Mouse (Mus musculus) MEL (cell line): Measurements from ENCODE around the gene Nsun2. TPM values are rescaled to one million over a fixed set of nuclear protein-coding genes. Genes with fewer than 3 reads are reported as not detected.

Experiments
- DNase-seq: peaks from one replicate; pipeline ENCODE4 v3.0.0; 2011; ENCODE audit warnings: low read depth, low spot score
- H3K27ac ChIP-seq: 2 replicates; pipeline ENCODE4 v1.5.1; 2012; ENCODE audit warnings: low read depth, mild to moderate bottlenecking, control low read depth, low read length, moderate library complexity; ENCODE audit not compliant: control insufficient read depth
- H3K27me3 ChIP-seq, 2 experiments: fragments of 150-350 bp in 1 of 2; sonication (generic) in 1 of 2; 2 replicates each; pipeline ENCODE4 v1.6.1; 2012; ENCODE audit warnings: low read length in 2 of 2, mild to moderate bottlenecking in 2 of 2, improper control_type of control experiment in 1 of 2, moderate library complexity in 1 of 2; ENCODE audit not compliant: insufficient read depth in 2 of 2, control insufficient read depth in 1 of 2
- H3K36me3 ChIP-seq, 2 experiments: 2 replicates each; pipeline ENCODE4 v1.6.1; 2012 to 2014; ENCODE audit warnings: low read length in 2 of 2, improper control_type of control experiment in 1 of 2, inconsistent platforms in 1 of 2, mild to moderate bottlenecking in 1 of 2; ENCODE audit not compliant: insufficient read depth in 2 of 2, control insufficient read depth in 1 of 2
- H3K4me1 ChIP-seq, 2 experiments: fragments of 150-350 bp in 1 of 2; sonication (generic) in 1 of 2; 2 replicates each; pipeline ENCODE4 v1.6.1; 2012; ENCODE audit warnings: low read length in 2 of 2, improper control_type of control experiment in 1 of 2, mild to moderate bottlenecking in 1 of 2; ENCODE audit not compliant: insufficient read depth in 2 of 2, control insufficient read depth in 1 of 2
- H3K4me3 ChIP-seq, 2 experiments: fragments of 150-350 bp in 1 of 2; sonication (generic) in 1 of 2; 2 replicates each; pipeline ENCODE4 v1.5.1; 2012; ENCODE audit warnings: low read depth in 2 of 2, low read length in 2 of 2, mild to moderate bottlenecking in 2 of 2, moderate library complexity in 2 of 2, control low read depth in 1 of 2, improper control_type of control experiment in 1 of 2; ENCODE audit not compliant: control insufficient read depth in 1 of 2, insufficient read depth in 1 of 2
- H3K79me2 ChIP-seq: 2 replicates; pipeline ENCODE4 v1.6.1; 2012; ENCODE audit warnings: mild to moderate bottlenecking, low read length, moderate library complexity; ENCODE audit not compliant: control insufficient read depth, poor library complexity, insufficient read depth
- H3K9ac ChIP-seq: 2 replicates; pipeline ENCODE4 v1.6.1; 2012; ENCODE audit warnings: low read depth, mild to moderate bottlenecking, control low read depth, low read length, moderate library complexity; ENCODE audit not compliant: control insufficient read depth, poor library complexity, severe bottlenecking
- H3K9me3 ChIP-seq: fragments of 150-350 bp; sonication (generic); replicated peaks from 2 replicates; pipeline ENCODE4 v1.6.1; 2012; ENCODE audit warnings: mild to moderate bottlenecking, low read length, improper control_type of control experiment, moderate library complexity; ENCODE audit not compliant: insufficient read depth
- BHLHE40 ChIP-seq: IDR thresholded peaks from 2 replicates; pipeline ENCODE4 v1.6.1; 2012; ENCODE audit warnings: low read depth, mild to moderate bottlenecking, inconsistent platforms, low read length, improper control_type of control experiment, borderline replicate concordance
- CHD1 ChIP-seq: IDR thresholded peaks from 2 replicates; pipeline ENCODE4 v1.6.1; 2012; ENCODE audit warnings: low read depth, mild to moderate bottlenecking, inconsistent platforms, low read length, improper control_type of control experiment
- CTCF ChIP-seq, 3 experiments: IDR thresholded peaks in 2 of 3; conservative IDR thresholded peaks in 1 of 3; 2 replicates each; pipeline ENCODE4 v1.5.1; 2011 to 2012; ENCODE audit warnings: low read length in 3 of 3, low read depth in 2 of 3, mild to moderate bottlenecking in 2 of 3, improper control_type of control experiment in 1 of 3, inconsistent platforms in 1 of 3, mixed read lengths in 1 of 3, moderate library complexity in 1 of 3; ENCODE audit not compliant: control insufficient read depth in 1 of 3, insufficient read depth in 1 of 3, poor library complexity in 1 of 3, severe bottlenecking in 1 of 3
- E2F4 ChIP-seq: IDR thresholded peaks from 2 replicates; pipeline ENCODE4 v1.6.1; 2011; ENCODE audit warnings: low read depth, low read length, improper control_type of control experiment, borderline replicate concordance
- ETS1 ChIP-seq: IDR thresholded peaks from 2 replicates; pipeline ENCODE4 v1.6.1; 2012; ENCODE audit warnings: low read depth, mild to moderate bottlenecking, inconsistent platforms, low read length, improper control_type of control experiment, moderate library complexity
- GABPA ChIP-seq: IDR thresholded peaks from 2 replicates; pipeline ENCODE4 v1.6.1; 2012; ENCODE audit warnings: low read depth, mild to moderate bottlenecking, inconsistent platforms, low read length, improper control_type of control experiment, moderate library complexity
- GATA1 ChIP-seq: IDR thresholded peaks from 2 replicates; pipeline ENCODE4 v1.6.1; 2011; ENCODE audit warnings: low read depth, low read length, improper control_type of control experiment
- KAT2A ChIP-seq: conservative IDR thresholded peaks from 2 replicates; pipeline ENCODE4 v1.6.1; 2012; ENCODE audit warnings: low read depth, low read length, improper control_type of control experiment, inconsistent platforms
- MAFK ChIP-seq: IDR thresholded peaks from 2 replicates; pipeline ENCODE4 v1.6.1; 2011; ENCODE audit warnings: low read depth, mild to moderate bottlenecking, low read length, improper control_type of control experiment, borderline replicate concordance
- MEF2A ChIP-seq: IDR thresholded peaks from 2 replicates; pipeline ENCODE4 v1.6.1; 2014; ENCODE audit warnings: low read depth, mild to moderate bottlenecking, inconsistent platforms, low read length, improper control_type of control experiment; ENCODE audit not compliant: poor library complexity, insufficient replicate concordance, severe bottlenecking; ENCODE audit errors: extremely low read depth
- MXI1 ChIP-seq: IDR thresholded peaks from 2 replicates; pipeline ENCODE4 v1.6.1; 2011; ENCODE audit warnings: mild to moderate bottlenecking, low read depth, low read length, improper control_type of control experiment
- MYB ChIP-seq: IDR thresholded peaks from 2 replicates; pipeline ENCODE4 v1.6.1; 2011; ENCODE audit warnings: mild to moderate bottlenecking, low read depth, low read length, improper control_type of control experiment
- MYC ChIP-seq: IDR thresholded peaks from 2 replicates; pipeline ENCODE4 v1.6.1; 2011; ENCODE audit warnings: low read depth, mild to moderate bottlenecking, low read length, improper control_type of control experiment, moderate library complexity
- NELFE ChIP-seq: IDR thresholded peaks from 2 replicates; pipeline ENCODE4 v1.6.1; 2011; ENCODE audit warnings: low read depth, low read length, improper control_type of control experiment
- NRF1 ChIP-seq: IDR thresholded peaks from 2 replicates; pipeline ENCODE4 v1.6.1; 2014; ENCODE audit warnings: low read depth, mild to moderate bottlenecking, inconsistent platforms, low read length, improper control_type of control experiment, moderate library complexity; ENCODE audit not compliant: poor library complexity, insufficient read depth, severe bottlenecking
- POLR2A ChIP-seq, 2 experiments: IDR thresholded peaks; 2 replicates each; pipeline ENCODE4 v1.6.1; 2011 to 2012; ENCODE audit warnings: low read length in 2 of 2, mild to moderate bottlenecking in 2 of 2, control low read depth in 1 of 2, improper control_type of control experiment in 1 of 2, low read depth in 1 of 2, moderate library complexity in 1 of 2; ENCODE audit not compliant: control insufficient read depth in 1 of 2, insufficient read depth in 1 of 2, poor library complexity in 1 of 2
- POLR2AphosphoS5 ChIP-seq: IDR thresholded peaks from 2 replicates; pipeline ENCODE4 v1.6.1; 2012; ENCODE audit warnings: low read depth, borderline replicate concordance, mild to moderate bottlenecking, inconsistent platforms, low read length, moderate library complexity, mixed read lengths
- RAD21 ChIP-seq: IDR thresholded peaks from 2 replicates; pipeline ENCODE4 v1.6.1; 2011; ENCODE audit warnings: mild to moderate bottlenecking, low read depth, low read length, improper control_type of control experiment
- RCOR1 ChIP-seq: IDR thresholded peaks from 2 replicates; pipeline ENCODE4 v1.6.1; 2012; ENCODE audit warnings: low read depth, mild to moderate bottlenecking, inconsistent platforms, low read length, improper control_type of control experiment
- SIN3A ChIP-seq: IDR thresholded peaks from 2 replicates; pipeline ENCODE4 v1.6.1; 2012; ENCODE audit warnings: low read length, improper control_type of control experiment, inconsistent platforms
- SMC3 ChIP-seq: IDR thresholded peaks from 2 replicates; pipeline ENCODE4 v1.6.1; 2011; ENCODE audit warnings: low read depth, low read length, improper control_type of control experiment
- TAL1 ChIP-seq: IDR thresholded peaks from 2 replicates; pipeline ENCODE4 v1.6.1; 2012; ENCODE audit warnings: mild to moderate bottlenecking, inconsistent platforms, low read length, moderate library complexity, mixed read lengths
- TBP ChIP-seq: IDR thresholded peaks from 2 replicates; pipeline ENCODE4 v1.8.0; 2011; ENCODE audit warnings: low read depth, low read length, improper control_type of control experiment
- UBTF ChIP-seq: IDR thresholded peaks from 2 replicates; pipeline ENCODE4 v1.6.1; 2012; ENCODE audit warnings: low read depth, mild to moderate bottlenecking, inconsistent platforms, low read length, improper control_type of control experiment, moderate library complexity, borderline replicate concordance; ENCODE audit not compliant: insufficient read depth
- USF1 ChIP-seq: IDR thresholded peaks from 2 replicates; pipeline ENCODE4 v1.6.1; 2014; ENCODE audit warnings: low read depth, mild to moderate bottlenecking, inconsistent platforms, low read length, improper control_type of control experiment, moderate library complexity
- USF2 ChIP-seq, 2 experiments: IDR thresholded peaks; 2 replicates each; pipeline ENCODE4 v1.6.1; 2011 to 2012; ENCODE audit warnings: improper control_type of control experiment in 2 of 2, low read length in 2 of 2, borderline replicate concordance in 1 of 2, inconsistent platforms in 1 of 2, low read depth in 1 of 2, mild to moderate bottlenecking in 1 of 2; ENCODE audit not compliant: insufficient read depth in 1 of 2
- ZC3H11A ChIP-seq: IDR thresholded peaks from 2 replicates; pipeline ENCODE4 v1.6.1; 2012; ENCODE audit warnings: low read depth, mild to moderate bottlenecking, inconsistent platforms, low read length, improper control_type of control experiment
- ZMIZ1 ChIP-seq: IDR thresholded peaks from 2 replicates; pipeline ENCODE4 v1.6.1; 2012; ENCODE audit warnings: low read depth, mild to moderate bottlenecking, inconsistent platforms, low read length, improper control_type of control experiment, moderate library complexity
- ZNF384 ChIP-seq: IDR thresholded peaks from 2 replicates; pipeline ENCODE4 v1.6.1; 2012; ENCODE audit warnings: low read depth, mild to moderate bottlenecking, inconsistent platforms, low read length, improper control_type of control experiment
- polyA plus RNA-seq, 2 experiments: library from polyadenylated mRNA; stranded (reverse) in 1 of 2; unstranded in 1 of 2; fragments of >175 nt in 1 of 2; fragments of >200 nt in 1 of 2; gene quantifications; 2 replicates each; pipeline versions ENCODE4 v1.2.1 to v1.2.4; 2012; ENCODE audit warnings: low replicate concordance in 2 of 2, low read depth in 1 of 2; ENCODE audit not compliant: insufficient read length in 2 of 2, insufficient read depth in 1 of 2, missing spikeins in 1 of 2
- total RNA-seq: library from RNA; depleted of rRNA; stranded (reverse); fragments of 300-350 nt; gene quantifications from 2 replicates; pipeline ENCODE4 v1.2.3, GENCODE M21; 2012

The Nsun2 gene
- total and polyA plus RNA-seq, 3 experiments = 277 to 303 (median 302) TPM

DNA sequence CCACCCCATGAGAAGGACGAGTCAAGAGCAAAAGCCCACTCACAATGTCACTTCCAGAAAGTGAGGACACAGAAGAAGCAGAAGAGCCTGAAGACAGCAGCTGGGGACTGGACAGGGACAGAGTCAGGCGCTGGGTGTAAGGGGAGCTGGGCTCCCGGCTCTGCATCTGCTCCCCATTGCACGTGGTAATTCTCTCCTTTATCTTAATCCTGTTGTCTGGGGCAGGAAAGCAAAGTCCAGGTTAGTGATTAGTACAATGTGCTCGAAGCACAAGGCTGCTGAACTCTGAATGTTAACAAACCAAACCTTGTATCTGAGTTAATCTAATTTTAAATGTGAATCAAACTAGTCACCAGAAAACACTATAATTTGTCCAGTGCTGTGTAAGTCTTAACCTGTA, 30.7 kb upstream of the Nsun2 start:
- no peaks in the 10 kb centered on the region for H3K27me3 ChIP-seq
- H3K36me3 ChIP-seq = peaks cover 19 to 46% of the 10 kb centered on the region in 2 experiments
- no peak for TF ChIP-seq GABPA
- no peak for TF ChIP-seq UBTF
- no peak for TF ChIP-seq GATA1
- TF ChIP-seq ETS1 = no peak
- TF ChIP-seq TBP = no peak
- TF ChIP-seq NRF1 = no peak
- TF ChIP-seq BHLHE40 = no peak
- TF ChIP-seq POLR2A (IDR thresholded peaks at IDR 0.05; ENCODE audit: control insufficient read depth in 1 of 2, insufficient read depth in 1 of 2, low read depth in 1 of 2, low read length in 2 of 2, poor library complexity in 1 of 2) = no peak
- TF ChIP-seq USF1 = no peak
- no peak for TF ChIP-seq MYC
- TF ChIP-seq CTCF (IDR thresholded peaks at IDR 0.05 in 2 of 3, conservative IDR thresholded peaks at IDR 0.05 in 1 of 3; ENCODE audit: control insufficient read depth in 1 of 3, insufficient read depth in 1 of 3, low read depth in 2 of 3, low read length in 3 of 3, poor library complexity in 1 of 3, severe bottlenecking in 1 of 3) = no peak
- TF ChIP-seq SIN3A = no peak
- H3K27ac ChIP-seq = no peak overlapping the region
- DNase-seq = no peak
- H3K9me3 ChIP-seq = no peaks in the 10 kb centered on the region
- H3K4me3 ChIP-seq = no peak overlapping the region
- peaks cover 18 to 44% of the 10 kb centered on the region in 2 experiments for H3K4me1 ChIP-seq
- H3K79me2 ChIP-seq = no peaks in the 10 kb centered on the region
- H3K9ac ChIP-seq = no peak overlapping the region

DNA sequence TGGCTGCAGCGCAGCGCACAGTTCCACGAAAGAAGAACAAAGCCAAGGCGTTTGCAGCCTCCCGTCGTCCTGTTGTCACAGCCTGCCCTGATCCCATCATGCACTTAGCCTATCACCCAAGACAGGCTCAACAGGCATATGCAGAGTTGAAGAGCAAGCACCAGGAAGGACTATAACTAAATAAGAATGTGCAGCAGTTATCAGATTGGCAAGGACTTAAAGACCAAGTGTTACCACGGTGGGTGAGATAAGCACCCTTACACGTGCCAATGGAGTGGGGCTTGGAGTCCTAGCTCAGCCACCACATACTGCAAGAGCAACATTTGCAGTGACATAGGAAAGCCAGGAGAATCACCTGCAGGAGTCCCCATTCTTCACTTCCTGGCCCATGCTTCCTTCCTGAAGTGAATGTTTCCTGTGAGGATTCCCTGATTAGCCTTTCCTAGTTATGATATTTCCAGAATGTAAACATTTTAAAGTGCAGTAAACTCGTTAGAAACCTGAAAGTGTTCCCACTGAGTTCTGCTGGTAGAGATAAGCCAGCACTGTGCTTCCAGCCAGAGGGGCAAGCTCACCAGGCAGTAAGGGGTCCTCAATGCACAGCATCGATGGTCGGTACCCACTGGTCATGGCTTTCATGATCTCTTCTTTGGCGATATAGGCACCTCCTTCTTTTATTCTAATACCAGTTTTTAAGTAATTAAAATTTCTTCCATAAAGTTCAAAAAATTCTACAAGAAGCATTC, 27.0 kb upstream of the Nsun2 start:
- H3K27ac ChIP-seq = peak overlapping the region; percentile 71
- H3K27me3 ChIP-seq = no peaks in the 10 kb centered on the region
- peaks cover 18 to 36% of the 10 kb centered on the region in 2 experiments for H3K4me1 ChIP-seq
- no peak overlapping the region for H3K9ac ChIP-seq
- no peak overlapping the region for H3K4me3 ChIP-seq
- H3K9me3 ChIP-seq = no peaks in the 10 kb centered on the region
- peak; percentile 87 for DNase-seq
- H3K36me3 ChIP-seq = peaks cover 19 to 37% of the 10 kb centered on the region in 2 experiments
- no peaks in the 10 kb centered on the region for H3K79me2 ChIP-seq
- TF ChIP-seq TBP (peak; percentile 42; the same call in 1 of the 2 replicates), NELFE (no peak), GATA1 (peak; percentile 99), RCOR1 (peak; percentile 76), ZC3H11A (no peak), ZNF384 (no peak), SMC3 (no peak), GABPA (no peak), MYC (peak; percentile 95), E2F4 (no peak), MXI1 (peak; percentile 95), MYB (peak; percentile 62), USF1 (peak; percentile 54; the same call in 1 of the 2 replicates), UBTF (no peak), KAT2A (no peak), MEF2A (no peak), MAFK (peak; percentile 44; the same call in 1 of the 2 replicates), RAD21 (no peak), TAL1 (peak; percentile 59), CHD1 (no peak), USF2 (IDR thresholded peaks at IDR 0.05; ENCODE audit: borderline replicate concordance in 1 of 2, insufficient read depth in 1 of 2, low read depth in 1 of 2, low read length in 2 of 2) (no peak), ZMIZ1 (no peak), POLR2AphosphoS5 (no peak)
